Mouse (Mus musculus) megakaryocyte, embryonic 14.5 days (primary cell): Measurements from ENCODE around the gene Ulk3.

Source experiments
- FLI1 ChIP-seq: IDR thresholded peaks from 2 replicates; pipeline ENCODE4 v1.6.1; 2012; ENCODE audit warnings: low read length, inconsistent platforms, mixed read lengths
- GATA1 ChIP-seq: IDR thresholded peaks from 3 replicates; pipeline ENCODE4 v1.6.1; 2012; ENCODE audit warnings: mixed read lengths, low read length, inconsistent platforms, borderline replicate concordance

DNA sequence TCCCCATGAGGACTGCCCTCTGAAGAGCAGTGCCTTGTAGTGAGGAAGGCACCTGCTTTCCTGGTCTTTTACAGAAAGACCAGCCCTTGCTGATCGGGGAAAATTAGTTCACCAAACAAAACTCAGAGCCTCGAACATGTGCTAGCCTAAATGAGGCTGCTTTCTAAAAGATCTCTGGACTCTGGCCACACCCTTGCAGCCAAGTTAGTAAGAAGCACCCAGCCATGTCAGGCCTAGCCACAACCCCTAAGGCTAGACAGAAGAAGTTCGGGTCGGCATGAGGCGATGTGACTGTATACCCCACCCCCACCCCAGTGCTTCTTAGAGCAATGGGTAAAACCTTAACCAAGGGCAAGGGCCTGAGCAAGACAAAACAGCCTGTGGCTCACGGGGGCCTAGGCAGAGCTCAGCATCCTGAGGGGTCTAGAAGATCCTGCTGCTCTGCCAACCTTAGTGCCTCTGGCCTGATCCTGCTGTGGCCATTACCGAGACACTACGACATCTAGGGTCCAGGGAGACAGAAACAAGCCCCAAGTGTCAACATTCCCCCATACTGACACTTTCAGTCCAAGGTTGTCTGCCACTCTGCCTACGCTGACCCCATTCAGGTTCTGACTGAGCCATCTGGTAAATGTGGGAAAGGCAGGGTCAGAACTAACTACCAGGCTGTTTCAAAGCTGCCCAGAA is 54.1 kb downstream of the Ulk3 start:
- TF ChIP-seq GATA1 (no peak), FLI1 (no peak)
